Mouse (Mus musculus) kidney, embryonic 14.5 days (tissue): ENCODE measurements at regions not wholly inside any gene's neighbourhood (a gene's known extent, or its start where the extent isn't known, plus 50 kb on each side); places are given as distances from the start of the nearest gene placed in this dataset.
A peak's percentile ranks its signal among the peaks of the same experiment; 100 is the strongest.

Source experiments
- ATAC-seq: fragments of 200-750 bp; cut with Nextera tagmentation; 2 replicates; pipeline ENCODE4 v1.8.0; 2017; ENCODE audit warnings: moderate number of reproducible peaks, mild to moderate bottlenecking, moderate TSS enrichment, moderate library complexity; ENCODE audit not compliant: low FRiP score, low TSS enrichment
- H3K27ac ChIP-seq: fragments of 300-500 bp; sonication (generic); 2 replicates; pipeline ENCODE4 v1.5.1; 2014; ENCODE audit warnings: low read depth, mild to moderate bottlenecking, low read length, moderate library complexity, mixed read lengths
- H3K27me3 ChIP-seq: fragments of 300-500 bp; sonication (generic); 2 replicates; pipeline ENCODE4 v1.6.1; 2014; ENCODE audit warnings: mild to moderate bottlenecking, low read length; ENCODE audit not compliant: control insufficient read depth, insufficient read depth
- H3K36me3 ChIP-seq: fragments of 300-500 bp; sonication (generic); 2 replicates; pipeline ENCODE4 v1.6.1; 2014; ENCODE audit warnings: low read length, mixed read lengths; ENCODE audit not compliant: control insufficient read depth, insufficient read depth
- H3K4me1 ChIP-seq: fragments of 300-500 bp; sonication (generic); 2 replicates; pipeline ENCODE4 v1.6.1; 2014; ENCODE audit warnings: low read length, mixed read lengths; ENCODE audit not compliant: control insufficient read depth, insufficient read depth
- H3K4me2 ChIP-seq: fragments of 300-500 bp; sonication (generic); replicated peaks from 2 replicates; pipeline ENCODE4 v1.6.1; 2014; ENCODE audit warnings: low read depth, mild to moderate bottlenecking, low read length
- H3K4me3 ChIP-seq: fragments of 300-500 bp; sonication (generic); 2 replicates; pipeline ENCODE4 v1.5.1; 2014; ENCODE audit warnings: mild to moderate bottlenecking, low read length
- H3K9ac ChIP-seq: fragments of 300-500 bp; sonication (generic); 2 replicates; pipeline ENCODE4 v1.6.1; 2014; ENCODE audit warnings: low read depth, mild to moderate bottlenecking, low read length, moderate library complexity
- H3K9me3 ChIP-seq: fragments of 300-500 bp; sonication (generic); 2 replicates; pipeline ENCODE4 v1.6.1; 2016; ENCODE audit warnings: low read length; ENCODE audit not compliant: control insufficient read depth
- WGBS: fragments of 180-500 bp; shearing (Covaris S2); extraction: QIAGEN DNeasy Blood & Tissue Kit; methylation state at CpG from one replicate; pipeline ENCODE4 v1.1.7; 2014; 5-methylcytosine and 5-hydroxymethylcytosine counted together

- H3K27ac ChIP-seq, result no peak overlapping the region
- no peak overlapping the region for H3K4me2 ChIP-seq
- H3K9me3 ChIP-seq, result no peaks in the 10 kb centered on the region
- no peaks in the 10 kb centered on the region for H3K36me3 ChIP-seq
- H3K27me3 ChIP-seq, result no peaks in the 10 kb centered on the region
- H3K4me1 ChIP-seq, result no peaks in the 10 kb centered on the region
- H3K9ac ChIP-seq, result no peak overlapping the region
- no peak overlapping the region for H3K4me3 ChIP-seq
- ATAC-seq, result peak; percentile 57; the same call in 1 of the 2 replicates
- 27% methylated on average over 3 of the region's 3 CpGs for WGBS
These were observed 100.7 kb downstream of the Il13ra2 start for GRCm38 (mm10) chrX:147328289-147328688.

GRCm38 (mm10) chrX:147326231-147326630, 102.8 kb downstream of the Il13ra2 start:
- no peak overlapping the region for H3K4me2 ChIP-seq
- H3K4me1 ChIP-seq, result no peaks in the 10 kb centered on the region
- no peaks in the 10 kb centered on the region for H3K9me3 ChIP-seq
- H3K27ac ChIP-seq, result no peak overlapping the region
- WGBS, result 50% methylated on average over 1 of the region's 1 CpGs
- H3K4me3 ChIP-seq, result no peak overlapping the region
- H3K9ac ChIP-seq, result no peak overlapping the region
- no peaks in the 10 kb centered on the region for H3K27me3 ChIP-seq
- no peak for ATAC-seq
- no peaks in the 10 kb centered on the region for H3K36me3 ChIP-seq
